Mouse (Mus musculus) frontal cortex, adult (tissue): ENCODE data around the gene Pop5.

Source experiments
- ATAC-seq: cut with Nextera tagmentation; 2 replicates; pipeline ENCODE4 v1.9.2; 2017; ENCODE audit warnings: mild to moderate bottlenecking, moderate library complexity, mixed read lengths; ENCODE audit not compliant: low TSS enrichment

Pop5 gene

DNA sequence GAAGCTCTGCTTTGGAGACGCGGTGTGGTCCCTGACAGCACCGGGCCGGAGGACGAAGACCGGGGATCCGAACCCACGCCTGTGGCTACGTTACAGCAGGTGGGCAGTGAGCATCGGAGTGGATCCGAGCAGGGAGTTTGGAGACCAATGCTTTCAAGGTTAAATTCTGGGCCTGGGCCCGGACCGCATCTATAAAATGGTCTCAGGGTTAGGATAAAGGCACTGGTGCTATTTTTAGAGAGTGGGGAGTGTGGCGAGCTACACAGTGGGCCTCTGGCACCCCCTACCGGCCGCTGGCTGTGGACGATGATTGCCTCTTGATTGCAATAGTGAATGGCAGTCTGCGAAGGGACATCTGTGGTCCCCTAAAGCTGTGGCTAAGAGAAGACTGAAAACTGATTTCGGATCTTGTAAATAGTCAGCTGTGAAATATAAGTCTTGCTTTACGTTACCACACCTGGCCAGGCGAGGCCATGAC, at the start of gene Pop5:
Gene Pop5, plus strand, starts transcription at position 51 of the 478 bp plus-strand sequence.
- ATAC-seq, result peak; percentile 25; the same call in 1 of the 2 replicates

DNA sequence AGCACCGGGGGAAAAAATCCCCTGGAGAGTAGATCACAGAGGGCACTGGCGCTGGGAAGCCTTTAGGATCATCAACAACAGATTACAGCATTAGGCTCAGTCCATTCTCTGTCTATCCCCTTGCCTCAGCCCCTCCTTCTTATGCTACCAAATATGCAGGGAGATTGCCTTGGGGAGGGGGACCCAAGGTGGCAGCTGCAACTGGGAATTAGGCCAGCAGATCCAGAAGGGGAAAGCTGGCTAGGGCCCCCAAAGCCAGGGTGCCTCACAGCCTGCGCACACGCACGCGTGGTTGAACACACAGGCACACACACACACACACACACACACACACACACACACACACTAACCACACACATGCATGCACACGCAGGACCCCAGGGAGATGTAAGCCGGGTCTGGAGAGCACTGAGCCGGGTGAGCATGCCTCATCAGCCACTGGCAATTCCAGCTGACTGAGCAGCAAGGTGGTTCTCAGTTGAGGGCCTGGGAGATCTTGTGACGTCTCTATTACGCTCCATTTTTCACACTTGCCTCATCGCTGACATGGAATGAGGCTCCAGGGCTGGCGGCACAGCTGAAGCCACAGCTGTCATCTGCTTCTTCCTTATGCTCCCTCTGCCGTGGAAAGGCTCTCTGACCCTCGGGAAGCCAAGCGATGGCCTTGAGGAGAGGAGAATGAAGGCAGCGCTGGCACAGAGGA, 49.1 kb upstream of the Pop5 start:
- peak; percentile 41 for ATAC-seq

DNA sequence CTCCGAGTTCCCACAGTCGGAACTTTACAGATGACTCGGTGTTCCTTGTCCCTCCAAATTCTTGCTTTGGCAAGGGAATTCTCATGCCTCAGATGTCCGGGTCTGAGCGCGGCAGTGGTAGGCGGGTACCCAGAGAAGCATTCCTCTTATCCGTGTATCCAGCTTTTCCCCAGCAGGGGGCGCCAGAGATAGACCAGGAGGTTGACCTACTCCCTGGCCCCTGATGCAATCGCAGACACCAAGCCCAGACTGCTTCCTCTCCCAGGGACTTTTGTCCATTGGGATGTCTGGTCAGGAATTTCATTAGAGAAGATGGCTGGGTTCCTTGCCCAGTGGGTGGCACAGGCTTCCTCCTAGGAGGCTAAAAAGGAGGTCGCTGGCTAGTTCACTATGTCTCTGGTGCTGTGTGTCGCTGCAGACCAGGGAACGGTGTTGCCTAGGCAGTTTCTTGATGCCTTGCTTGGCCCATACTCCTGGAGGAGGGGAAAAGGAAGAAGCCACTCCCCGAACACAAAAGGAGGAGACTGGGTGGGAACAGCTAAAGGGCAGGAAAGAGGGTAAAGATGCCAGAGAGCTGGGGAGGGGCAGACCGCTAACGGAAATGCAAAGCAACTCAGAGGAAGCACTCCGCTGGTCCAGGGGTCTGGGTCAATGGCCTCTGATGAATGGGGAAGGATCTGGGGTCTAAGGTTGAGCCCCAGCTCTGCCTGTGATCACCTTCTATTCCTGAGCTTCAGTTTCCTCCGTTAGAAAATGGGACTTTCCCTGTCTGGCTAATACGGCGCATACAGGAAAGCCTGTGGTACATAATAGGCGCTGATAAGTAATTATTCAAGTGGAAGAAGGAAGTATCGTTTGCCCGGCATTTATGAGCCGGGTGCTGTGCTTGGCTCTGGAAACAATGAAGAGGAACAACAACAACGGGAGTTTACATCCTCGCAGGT, 48.2 kb upstream of the Pop5 start:
- peak; percentile 42 for ATAC-seq

DNA sequence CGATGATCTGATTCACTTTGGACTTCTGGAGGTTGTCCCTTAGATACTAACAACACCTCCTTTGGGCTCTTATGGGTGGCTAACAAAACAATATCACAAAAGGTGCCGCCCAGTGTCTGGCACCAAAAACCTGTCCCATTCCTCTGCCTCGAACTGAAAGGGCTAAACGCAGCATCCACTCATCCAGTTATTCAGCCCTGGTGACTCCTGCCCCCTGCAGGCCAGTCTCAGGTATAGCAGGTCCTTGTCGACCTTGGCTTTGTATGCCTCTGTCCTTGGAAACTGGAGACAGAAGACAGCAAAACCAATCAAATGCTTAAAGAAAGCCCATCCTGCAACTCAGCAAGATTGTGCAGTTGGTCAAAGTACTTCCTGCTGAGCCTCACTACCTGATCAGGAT, 46.8 kb upstream of the Pop5 start:
- no peak for ATAC-seq

DNA sequence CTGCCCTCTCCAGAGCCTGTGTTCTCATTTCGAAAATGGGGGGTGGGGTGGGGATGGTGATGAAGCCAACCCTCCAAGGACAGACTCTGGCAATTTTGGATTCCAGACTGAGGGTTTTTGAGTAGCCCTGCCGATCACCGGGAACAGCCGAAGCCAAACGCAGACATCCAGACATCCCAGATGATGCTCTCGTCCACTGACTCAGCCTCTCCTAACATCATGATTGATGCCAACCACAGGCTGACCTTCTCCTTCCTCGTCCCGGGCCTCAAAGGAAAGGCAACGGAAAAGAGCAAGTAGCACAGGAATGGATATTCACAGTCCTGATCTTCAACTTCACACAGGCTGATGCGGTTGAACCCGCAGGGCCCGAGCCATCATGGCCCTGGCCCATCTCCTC, 45.6 kb upstream of the Pop5 start:
- ATAC-seq, result no peak

DNA sequence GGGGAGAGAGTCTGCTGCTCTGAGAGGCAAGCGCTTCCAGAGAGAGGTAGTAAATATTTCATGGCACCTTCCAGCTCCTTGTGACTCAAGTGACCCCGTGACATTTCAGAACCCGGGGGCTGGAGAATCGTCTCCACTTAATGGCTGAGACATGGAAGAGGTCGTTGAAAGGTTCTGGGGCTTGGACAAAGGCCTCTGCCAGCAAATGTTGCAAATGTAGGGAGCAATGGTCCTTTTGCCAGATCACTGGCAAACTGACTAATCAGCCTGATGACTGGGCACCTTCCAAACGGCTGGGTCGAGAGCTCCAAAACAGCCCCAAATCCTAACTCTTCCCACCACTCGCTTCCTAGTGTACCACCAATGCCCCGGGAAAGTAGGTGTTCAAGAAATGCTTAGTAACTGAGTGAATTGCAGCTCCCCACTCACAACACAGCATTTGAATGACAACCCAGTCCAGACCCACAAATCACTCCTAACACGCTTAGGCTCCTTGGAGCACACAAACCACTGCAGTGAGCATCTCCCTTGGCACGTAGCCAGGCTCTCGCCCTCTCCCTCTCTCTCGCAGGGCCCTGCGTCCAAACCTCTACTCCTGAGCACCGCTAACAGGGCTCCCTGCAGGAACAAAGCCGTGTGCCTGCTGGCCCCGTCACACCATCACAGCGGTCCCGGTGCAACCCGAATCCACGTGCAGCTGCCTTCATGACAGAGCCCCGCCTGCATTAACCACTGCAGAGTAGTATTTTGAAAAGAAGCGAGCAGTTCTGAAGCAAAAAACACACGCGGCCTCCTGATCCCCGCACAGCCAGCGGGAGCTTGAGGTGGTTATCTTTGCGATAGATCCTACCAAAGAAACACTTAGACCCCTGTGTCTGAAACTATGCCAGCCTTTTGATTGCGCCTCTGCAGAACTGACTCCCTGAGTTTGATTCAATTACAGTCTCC, 43.5 kb upstream of the Pop5 start:
- ATAC-seq, result peak; percentile 15; the same call in 1 of the 2 replicates

DNA sequence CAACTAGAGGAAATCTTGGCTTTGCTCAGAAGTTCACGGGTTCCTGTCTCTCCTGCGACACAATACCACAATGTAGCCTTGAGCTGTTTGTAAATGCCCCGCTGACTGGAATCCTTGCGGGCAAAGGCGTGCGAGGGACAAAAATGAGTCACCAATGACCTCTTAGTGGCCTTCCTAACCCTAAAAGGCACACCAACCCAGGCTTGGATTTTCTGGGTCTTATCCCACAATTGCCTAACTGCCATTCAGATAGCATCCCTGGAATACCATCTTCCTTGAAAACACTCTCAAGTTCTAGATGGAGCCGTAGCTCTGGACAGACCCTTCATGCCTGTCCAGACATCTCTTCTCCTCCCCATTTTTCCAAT, 42.8 kb upstream of the Pop5 start:
- no peak for ATAC-seq

DNA sequence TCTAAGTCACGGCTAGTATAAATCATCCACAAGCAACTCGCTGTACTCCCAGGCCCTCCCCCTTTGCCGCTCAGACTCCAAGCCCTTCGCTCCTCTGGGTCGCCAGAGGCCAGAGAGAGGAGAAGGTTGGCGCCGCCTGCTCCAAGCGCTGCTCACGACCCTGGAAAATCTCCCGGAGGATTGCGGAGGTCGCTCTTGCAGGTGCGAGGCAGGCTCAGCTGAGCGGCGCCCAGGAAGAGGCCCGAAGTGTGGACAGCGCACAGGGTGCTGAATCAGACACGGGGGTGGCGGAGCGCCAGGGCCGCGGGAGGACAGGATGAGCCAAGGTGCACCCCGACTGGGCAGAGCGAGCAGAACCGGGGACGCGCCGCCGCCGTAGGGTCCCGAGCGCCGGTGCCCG, 42.4 kb upstream of the Pop5 start:
- ATAC-seq, result 0 out of 2 replicates have a peak, but pooled peaks have one; percentile 14

DNA sequence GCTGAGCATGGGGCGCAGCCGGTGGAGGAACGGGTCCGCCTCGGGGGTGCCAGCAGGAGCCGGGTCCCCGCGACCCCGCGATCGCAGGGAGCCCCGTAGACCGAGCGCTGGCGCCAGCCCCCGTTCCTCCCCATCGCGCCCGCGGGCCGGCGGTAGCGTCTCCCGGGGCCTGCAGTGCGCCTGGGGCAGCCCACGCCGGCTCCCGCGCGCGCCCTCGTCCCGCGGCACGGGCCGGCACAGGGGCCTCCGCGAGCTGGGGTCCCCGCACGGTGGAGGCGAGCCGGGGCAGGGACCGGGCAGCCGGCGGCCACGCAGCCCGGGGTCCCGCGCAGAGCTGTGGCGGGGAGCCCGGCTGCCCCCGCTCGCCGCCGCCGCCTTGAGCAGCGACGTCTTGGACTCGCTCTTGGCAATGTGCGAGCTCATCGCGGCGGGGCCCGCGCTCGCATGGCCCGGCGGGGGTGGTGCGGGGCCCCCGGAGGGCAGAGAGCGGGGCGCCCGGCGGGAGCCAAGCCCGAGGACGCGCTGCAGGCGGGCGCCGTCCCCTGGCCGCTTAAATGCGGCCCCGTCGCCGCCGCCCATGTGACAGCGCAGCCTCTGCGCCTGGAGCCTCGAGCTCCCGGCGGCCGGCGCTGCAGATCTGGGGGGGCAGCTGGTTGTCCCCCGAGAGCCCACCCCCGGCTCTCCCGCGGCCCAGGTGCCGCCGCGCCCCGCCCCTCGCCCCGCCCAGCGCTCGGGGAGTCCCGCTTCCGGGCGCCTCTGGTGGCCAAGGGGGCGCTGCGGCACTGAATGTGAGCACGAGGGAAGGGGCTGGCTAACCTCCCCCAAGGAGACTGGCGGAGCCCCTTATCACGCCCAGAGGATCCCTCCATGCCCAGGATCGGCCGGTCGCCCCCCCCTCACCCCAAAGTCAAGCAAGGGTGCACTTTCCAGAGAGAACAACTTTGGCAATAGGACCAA, 41.7 kb upstream of the Pop5 start, which contains the start of gene Cabp1:
Gene Cabp1, minus strand, starts transcription at position 713 of the 957 bp plus-strand sequence.
- ATAC-seq, result peak; percentile 54

DNA sequence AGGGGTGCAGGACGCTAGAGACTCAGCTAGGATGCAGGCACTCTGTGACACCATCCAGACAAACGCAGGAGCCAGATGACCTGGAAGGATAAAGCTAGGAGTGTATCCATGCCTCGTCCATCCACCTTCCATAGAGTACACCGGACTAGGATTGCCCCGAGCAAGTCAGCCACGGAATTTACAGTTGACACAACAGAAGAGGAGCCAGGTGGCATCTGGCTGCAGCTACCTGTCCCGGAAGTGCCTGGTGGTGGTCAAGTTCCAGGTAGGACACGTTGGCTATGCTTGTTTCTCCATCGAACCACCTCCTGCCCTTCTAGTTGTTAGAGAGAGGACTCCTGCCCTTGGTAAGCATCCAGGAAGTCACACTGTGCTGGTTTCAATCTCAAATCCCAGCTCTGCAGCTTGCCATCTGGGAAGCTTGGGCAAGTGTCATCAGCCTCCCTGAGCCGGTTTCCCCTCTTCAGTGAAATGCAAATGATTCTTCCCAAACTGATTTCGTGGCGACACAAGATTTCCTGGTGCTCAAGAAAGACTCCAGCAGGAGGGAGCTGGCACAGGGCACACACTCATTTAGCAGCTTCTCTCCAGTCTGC, 40.9 kb upstream of the Pop5 start:
- peak; percentile 22; the same call in 1 of the 2 replicates for ATAC-seq

DNA sequence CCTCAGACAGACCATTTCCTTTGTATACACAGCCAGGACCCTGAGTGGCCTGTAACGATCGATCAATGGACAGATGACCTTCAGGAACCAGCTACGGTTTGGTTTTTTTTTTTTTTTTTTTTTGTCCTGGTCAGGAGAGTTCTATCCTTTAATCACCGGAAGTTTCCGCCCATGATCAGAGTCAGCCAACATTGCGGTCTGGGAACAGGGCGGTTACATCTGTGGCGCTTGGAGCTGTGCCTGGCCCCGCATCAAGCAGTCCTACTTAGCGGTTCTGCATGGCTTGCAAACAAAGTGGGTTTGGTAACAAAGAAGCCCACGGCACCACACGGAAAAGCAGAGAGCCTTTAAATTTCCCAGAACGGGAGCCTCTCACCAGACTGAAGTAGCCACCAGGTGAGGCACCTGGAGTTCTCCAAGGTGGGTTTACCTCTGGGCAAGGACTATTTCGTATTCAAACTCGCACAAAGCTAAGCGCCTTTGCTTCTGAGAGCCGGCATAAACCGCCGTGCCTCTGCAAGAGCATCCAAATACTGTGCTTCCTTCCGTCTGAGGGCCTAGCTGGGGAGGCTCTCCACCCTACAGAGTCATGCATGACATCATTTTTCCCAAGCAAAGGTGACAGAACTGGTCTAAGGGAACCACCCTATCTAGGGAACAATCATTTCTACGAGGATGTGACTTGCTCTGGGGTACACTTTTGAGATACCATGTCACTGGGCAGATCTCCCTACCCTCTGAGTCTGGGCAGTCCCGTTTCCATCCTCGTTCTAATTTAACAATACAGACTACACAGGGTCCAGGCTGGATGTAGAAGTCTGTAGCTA, 31.7 kb upstream of the Pop5 start:
- peak; percentile 66 for ATAC-seq

DNA sequence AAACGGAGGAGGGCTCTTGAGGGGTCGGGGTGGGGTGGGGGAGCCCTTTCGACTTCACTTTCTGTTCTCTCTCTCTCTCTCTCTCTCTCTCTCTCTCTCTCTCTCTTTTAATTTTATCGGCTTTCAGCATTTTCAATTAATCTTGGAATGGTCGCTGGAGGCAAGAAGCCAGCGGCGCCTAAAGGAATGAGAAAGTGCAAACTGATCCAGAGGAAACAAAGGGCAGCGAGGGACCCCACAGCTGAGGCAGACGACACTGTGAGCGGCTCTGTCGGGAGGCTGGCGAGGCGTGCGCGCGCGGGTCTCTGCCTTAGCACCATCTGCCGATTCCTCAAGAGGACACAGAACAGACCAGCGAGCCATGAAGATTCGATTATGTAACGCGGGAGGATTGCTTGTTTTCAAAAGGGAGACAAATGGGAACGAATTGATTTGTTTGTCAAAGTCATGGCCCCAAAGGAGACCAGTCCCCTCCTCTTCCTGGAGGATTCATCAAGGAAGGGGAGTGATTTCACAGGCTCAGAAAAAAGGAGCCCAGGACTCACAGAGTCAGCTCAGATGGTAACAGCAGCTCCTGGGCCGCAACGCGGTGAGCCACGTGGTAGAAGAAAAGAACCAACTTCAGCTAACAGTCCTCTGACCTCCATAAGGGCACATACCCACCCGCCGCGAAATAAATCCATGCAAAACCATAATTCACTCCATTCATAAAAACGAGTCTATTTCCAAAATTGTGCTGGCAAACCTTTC, 30.9 kb upstream of the Pop5 start:
- peak; percentile 57; the same call in 1 of the 2 replicates for ATAC-seq

DNA sequence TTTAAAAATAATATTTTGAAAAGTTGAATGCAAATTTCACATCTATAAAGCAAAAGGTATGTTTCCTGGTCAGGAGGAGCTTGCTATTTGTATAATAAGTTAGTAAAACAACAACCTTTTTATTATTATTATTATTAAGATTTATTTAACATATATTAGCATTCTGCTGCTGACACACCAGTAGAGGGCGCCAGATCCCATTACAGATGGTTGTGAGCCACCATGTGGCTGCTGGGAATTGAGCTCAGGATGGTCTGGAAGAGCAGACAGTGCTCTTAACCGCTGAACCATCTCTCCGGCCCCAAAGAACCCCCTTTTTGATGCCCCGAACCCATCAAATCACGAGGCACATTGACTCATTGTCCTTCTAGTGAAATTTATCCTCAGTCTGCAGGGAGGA, 28.4 kb upstream of the Pop5 start:
- no peak for ATAC-seq

DNA sequence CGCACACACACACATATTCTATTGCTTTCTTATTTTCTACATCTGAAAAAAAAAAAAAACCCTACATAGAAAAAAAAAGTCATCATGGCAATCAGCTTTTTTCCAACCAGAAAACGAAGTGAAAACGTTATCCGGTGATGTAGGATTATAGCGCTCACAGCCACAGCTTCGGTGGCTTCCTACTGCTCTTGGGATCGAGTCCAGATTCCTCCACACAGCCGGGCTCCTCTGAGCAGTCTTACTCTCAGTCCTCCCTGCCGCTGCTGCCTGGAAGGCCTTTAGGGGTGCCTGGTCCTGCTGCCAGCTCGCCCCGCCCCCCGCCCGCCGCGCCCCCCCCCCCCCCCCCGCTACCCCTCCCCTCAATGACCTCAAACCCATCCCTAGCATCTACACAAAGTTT, 27.7 kb upstream of the Pop5 start:
- ATAC-seq, result peak; percentile 56; the same call in 1 of the 2 replicates

DNA sequence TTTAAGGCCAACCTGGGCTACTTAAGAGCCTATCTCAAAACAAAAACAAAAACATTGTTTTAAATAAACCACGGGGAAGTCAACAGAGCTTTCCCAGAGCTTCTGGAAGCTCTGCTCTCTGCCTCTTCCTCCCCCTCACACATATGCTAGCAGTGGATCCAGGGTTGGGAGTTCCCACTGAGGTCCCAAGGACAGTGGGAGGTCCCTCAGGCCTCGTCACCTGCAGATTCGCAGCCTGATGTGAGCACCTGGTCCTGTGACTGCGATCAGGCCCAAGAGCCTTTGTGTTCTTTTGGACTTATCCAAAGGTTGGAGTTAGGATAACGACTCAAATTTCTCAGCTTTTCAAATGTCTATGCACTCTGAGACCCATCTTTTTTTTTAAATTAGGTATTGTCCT, 27.0 kb upstream of the Pop5 start:
- ATAC-seq, result no peak

DNA sequence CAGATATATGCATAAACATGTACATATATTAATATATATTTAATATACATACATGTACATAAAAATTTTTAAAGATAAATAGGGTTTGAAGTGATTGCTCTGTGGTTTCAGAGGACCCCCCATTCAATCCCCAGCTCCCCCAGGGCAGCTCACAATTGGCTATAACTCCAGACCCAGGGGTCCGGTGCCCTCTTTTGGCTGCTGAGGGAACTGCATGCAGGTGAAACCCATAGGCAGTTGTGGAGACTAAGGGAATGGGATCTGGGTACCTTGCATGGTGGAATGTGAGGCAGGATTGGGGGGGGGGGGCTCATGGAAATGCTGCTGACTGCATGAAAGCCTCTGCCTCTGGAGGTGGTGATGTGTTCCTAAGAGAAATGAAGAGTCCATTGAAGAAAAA, 25.3 kb upstream of the Pop5 start:
- no peak for ATAC-seq

DNA sequence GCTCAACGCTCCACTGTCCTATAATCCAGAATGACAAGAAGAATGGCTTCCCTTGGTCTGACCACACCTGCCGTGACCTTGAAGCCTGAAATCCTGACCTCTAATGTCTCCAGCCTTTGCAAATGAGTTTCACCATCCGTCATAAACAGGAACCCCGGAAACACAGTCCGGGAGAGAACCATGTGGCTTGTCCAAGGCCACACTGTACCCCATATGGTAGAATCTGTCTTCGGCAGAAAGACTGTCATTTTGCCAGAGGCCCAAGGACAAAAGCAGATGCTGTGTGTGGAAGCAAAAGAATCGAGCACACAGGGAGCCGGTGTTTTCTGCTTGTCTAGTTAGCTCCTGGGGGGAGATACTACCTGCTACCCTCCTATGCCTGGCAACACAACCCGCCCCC, 23.2 kb upstream of the Pop5 start:
- ATAC-seq, result 0 out of 2 replicates have a peak, but pooled peaks have one; percentile 26

DNA sequence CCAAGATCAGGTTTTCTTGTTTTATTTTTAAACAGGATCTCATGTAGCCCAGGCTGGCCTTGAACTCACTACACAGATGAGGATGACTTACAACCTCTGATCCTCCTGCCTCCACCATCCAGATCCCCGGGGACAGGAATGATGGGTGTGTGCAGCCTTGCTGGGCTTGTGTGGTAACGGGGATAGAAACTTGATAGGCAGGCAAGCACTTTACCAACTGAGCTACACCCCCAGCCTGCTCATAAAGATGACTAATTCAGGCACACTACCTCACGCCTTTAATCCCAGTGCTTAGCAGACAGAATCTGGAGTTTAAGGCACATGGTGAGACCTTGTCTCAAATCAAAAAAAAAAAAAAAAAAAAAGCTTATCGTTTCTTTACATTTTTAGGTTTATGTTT, 22.8 kb upstream of the Pop5 start:
- ATAC-seq, result peak; percentile 76
